Mouse (Mus musculus) testis, adult 2 months (tissue): ENCODE data around the gene Scimp. TPM values are rescaled to one million over a fixed set of nuclear protein-coding genes. Genes with fewer than 3 reads are reported as not detected.
A peak's percentile ranks its signal among the peaks of the same experiment; 100 is the strongest.

Source experiments
- H3K27ac ChIP-seq: fragments of 200-500 bp; 2 replicates; pipeline ENCODE4 v1.5.1; 2012; ENCODE audit warnings: low read depth, low read length; ENCODE audit not compliant: control insufficient read depth, insufficient read depth
- H3K27me3 ChIP-seq: fragments of 200-500 bp; 2 replicates; pipeline ENCODE4 v1.6.1; 2012; ENCODE audit warnings: mild to moderate bottlenecking, low read length, moderate library complexity; ENCODE audit not compliant: control insufficient read depth, insufficient read depth
- H3K36me3 ChIP-seq: fragments of 200-500 bp; 2 replicates; pipeline ENCODE4 v1.6.1; 2012; ENCODE audit warnings: mild to moderate bottlenecking, low read length; ENCODE audit not compliant: control insufficient read depth, insufficient read depth
- H3K4me1 ChIP-seq: fragments of 200-500 bp; 2 replicates; pipeline ENCODE4 v1.6.1; 2012; ENCODE audit warnings: low read length; ENCODE audit not compliant: control insufficient read depth, insufficient read depth
- H3K4me3 ChIP-seq: fragments of 200-500 bp; 2 replicates; pipeline ENCODE4 v1.5.1; 2012; ENCODE audit warnings: low read depth, mild to moderate bottlenecking, low read length, moderate library complexity, mixed read lengths; ENCODE audit not compliant: control insufficient read depth
- CTCF ChIP-seq: fragments of 200-500 bp; IDR thresholded peaks from 2 replicates; pipeline ENCODE4 v1.5.1; 2012; ENCODE audit warnings: low read depth, mild to moderate bottlenecking, inconsistent platforms, low read length, moderate library complexity; ENCODE audit not compliant: control insufficient read depth, insufficient read depth, insufficient replicate concordance
- POLR2A ChIP-seq: fragments of 200-500 bp; IDR thresholded peaks from 2 replicates; pipeline ENCODE4 v1.6.1; 2012; ENCODE audit warnings: low read depth, mild to moderate bottlenecking, inconsistent platforms, low read length, moderate library complexity; ENCODE audit not compliant: control insufficient read depth
- polyA plus RNA-seq: library from polyadenylated mRNA; depleted of rRNA; stranded (reverse); fragments of >200 nt; gene quantifications from 2 replicates; pipeline ENCODE4 v1.2.3, GENCODE M21; 2012

Gene Scimp
- polyA plus RNA-seq, 1 experiment = 0.16 TPM

- Histone ChIP-seq H3K4me1 (peaks cover 8% of the 10 kb centered on the region), H3K36me3 (no peaks in the 10 kb centered on the region), H3K4me3 (no peak overlapping the region), H3K27me3 (no peaks in the 10 kb centered on the region), H3K27ac (no peak overlapping the region)
- no peak for TF ChIP-seq POLR2A
- no peak for TF ChIP-seq CTCF
Measured at GRCm38 (mm10) chr11:70802865-70803261, 9.5 kb downstream of the Scimp start.

- H3K36me3 ChIP-seq = no peaks in the 10 kb centered on the region
- peaks cover 8% of the 10 kb centered on the region for H3K4me1 ChIP-seq
- H3K4me3 ChIP-seq = no peak overlapping the region
- no peak for TF ChIP-seq POLR2A
- peak; percentile 35; the same call in 1 of the 2 replicates for TF ChIP-seq CTCF
- H3K27me3 ChIP-seq = no peaks in the 10 kb centered on the region
- no peak overlapping the region for H3K27ac ChIP-seq
Measured at GRCm38 (mm10) chr11:70802208-70802864, 10.1 kb downstream of the Scimp start.

DNA sequence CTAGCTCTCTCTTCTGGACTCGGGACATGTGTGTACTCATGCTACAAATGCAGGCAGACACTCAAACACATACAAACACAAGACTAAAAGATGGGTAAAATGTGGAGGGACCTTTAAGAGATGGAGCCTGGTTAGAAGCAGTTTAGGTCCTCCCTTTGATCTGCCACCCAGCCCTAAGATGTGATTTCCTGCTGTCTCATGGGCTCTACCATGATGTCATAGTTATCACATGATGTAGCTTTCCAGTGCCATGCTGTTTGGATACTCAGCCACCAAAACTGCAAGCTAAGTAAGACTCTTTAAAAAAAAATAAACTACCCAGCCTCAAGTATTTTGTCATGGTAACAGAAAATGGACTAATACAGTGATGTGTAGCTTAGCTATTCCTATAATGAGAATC is 20.0 kb downstream of the Scimp start:
- no peak overlapping the region for H3K27ac ChIP-seq
- H3K36me3 ChIP-seq = no peaks in the 10 kb centered on the region
- H3K27me3 ChIP-seq = no peaks in the 10 kb centered on the region
- no peak overlapping the region for H3K4me3 ChIP-seq
- H3K4me1 ChIP-seq = no peaks in the 10 kb centered on the region
- TF ChIP-seq POLR2A = no peak

- H3K4me3 ChIP-seq = no peak overlapping the region
- TF ChIP-seq CTCF (no peak), POLR2A (no peak)
- H3K27ac ChIP-seq = no peak overlapping the region
Measured at GRCm38 (mm10) chr11:70791676-70792075, 20.7 kb downstream of the Scimp start.

GRCm38 (mm10) chr11:70790874-70791551 is 21.4 kb downstream of the Scimp start:
- no peaks in the 10 kb centered on the region for H3K27me3 ChIP-seq
- no peaks in the 10 kb centered on the region for H3K36me3 ChIP-seq
- no peaks in the 10 kb centered on the region for H3K4me1 ChIP-seq
- no peak overlapping the region for H3K27ac ChIP-seq
- TF ChIP-seq CTCF = no peak
- no peak for TF ChIP-seq POLR2A
- no peak overlapping the region for H3K4me3 ChIP-seq

More at GRCm38 (mm10) chr11:70791676-70792075, 20.7 kb downstream of the Scimp start:
- H3K4me1 ChIP-seq = no peaks in the 10 kb centered on the region
- H3K27me3 ChIP-seq = no peaks in the 10 kb centered on the region
- no peaks in the 10 kb centered on the region for H3K36me3 ChIP-seq

DNA sequence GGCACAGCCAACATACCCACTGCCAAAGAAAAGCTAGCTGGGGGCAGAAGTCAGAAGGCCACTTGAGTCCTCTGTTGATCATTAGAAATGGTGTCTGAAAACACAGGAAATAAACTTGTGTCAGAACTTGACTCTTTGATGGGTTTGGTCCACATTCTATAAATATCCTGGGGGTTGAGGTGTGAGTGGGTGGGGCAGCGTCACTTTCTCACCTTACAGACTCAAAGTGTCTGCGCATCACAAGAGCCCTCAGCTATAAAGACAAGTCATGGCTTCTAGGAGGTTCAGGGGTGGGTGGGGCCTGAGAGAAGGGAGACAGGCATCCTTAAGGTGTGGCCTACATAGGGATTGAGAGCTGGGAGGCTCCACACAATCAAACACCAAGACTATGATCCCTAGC is 22.0 kb downstream of the Scimp start:
- Histone ChIP-seq H3K4me3 (no peak overlapping the region), H3K27me3 (no peaks in the 10 kb centered on the region), H3K27ac (no peak overlapping the region), H3K4me1 (no peaks in the 10 kb centered on the region), H3K36me3 (no peaks in the 10 kb centered on the region)
- TF ChIP-seq POLR2A = no peak

- H3K27ac ChIP-seq = no peak overlapping the region
- H3K36me3 ChIP-seq = no peaks in the 10 kb centered on the region
- TF ChIP-seq CTCF (no peak), POLR2A (no peak)
- H3K4me1 ChIP-seq = no peaks in the 10 kb centered on the region
- H3K4me3 ChIP-seq = no peak overlapping the region
- H3K27me3 ChIP-seq = no peaks in the 10 kb centered on the region
Measured at GRCm38 (mm10) chr11:70788972-70789655, 23.3 kb downstream of the Scimp start.
